Mouse (Mus musculus): ENCODE measurements around the gene Ccdc151. TPM values are rescaled to one million over a fixed set of nuclear protein-coding genes. Genes with fewer than 3 reads are reported as not detected.

The Ccdc151 gene
- not detected in 2 replicates for polyA plus RNA-seq (2012; ENCODE audit: low replicate concordance)

DNA sequence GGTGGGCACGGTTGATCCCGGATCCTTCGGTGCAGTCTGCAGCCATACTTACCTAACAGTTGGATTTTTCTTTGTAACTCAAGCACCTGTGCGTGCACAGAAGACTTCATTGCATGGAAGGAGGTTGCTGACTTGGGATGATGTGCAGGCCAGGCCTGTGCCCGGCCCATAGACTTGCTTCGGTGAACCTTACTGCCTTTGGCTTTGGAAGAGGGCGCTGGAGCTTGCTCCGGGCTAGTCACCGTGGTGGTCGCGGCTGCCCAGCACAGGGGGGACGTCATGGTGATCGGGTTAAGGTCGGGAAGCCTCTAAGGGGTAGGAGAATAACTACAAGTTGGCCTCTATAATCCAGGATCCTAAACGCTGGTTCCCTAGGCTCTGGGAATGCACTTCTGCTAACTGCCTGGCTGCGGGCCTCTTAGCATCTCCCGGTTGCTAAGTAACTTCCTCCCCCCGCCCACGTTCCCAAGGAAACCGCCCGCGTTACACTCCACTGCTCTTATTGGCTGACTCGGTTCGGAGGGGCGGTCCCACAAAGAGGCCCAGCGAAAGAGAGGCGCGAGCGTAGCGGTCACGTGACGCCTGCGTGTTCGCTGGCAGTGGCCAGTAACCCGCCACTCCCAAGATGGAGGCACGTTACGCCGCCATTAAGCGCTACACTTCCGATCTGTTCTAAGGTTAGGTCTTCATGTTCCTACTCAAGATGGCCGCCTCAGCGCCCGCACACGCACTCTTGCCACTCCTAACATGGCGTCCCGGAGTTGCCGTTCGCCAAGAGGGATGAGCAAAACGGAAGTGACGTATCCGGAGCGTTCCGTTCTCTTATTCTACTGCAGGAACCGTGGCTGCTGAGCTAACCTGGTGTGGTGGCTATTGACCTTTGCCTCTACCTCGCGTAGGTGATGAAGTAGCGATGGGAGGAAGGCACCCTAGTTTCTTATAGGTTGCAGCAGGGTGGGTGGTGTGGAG is at the start of gene Ccdc151, which contains the start of gene Prkcsh:
Ccdc151 (minus strand) TSS at position 441 of the 969 bp plus-strand sequence.
Prkcsh (plus strand) TSS at position 613 of the 969 bp plus-strand sequence.

GRCm38 (mm10) chr9:22051958-22052254 is 49.5 kb upstream of the Ccdc151 start, which contains the start of gene Elavl3:
Elavl3 (minus strand) TSS chr9:22052023.

GRCm38 (mm10) chr9:21989230-21990110 is 13.0 kb downstream of the Ccdc151 start, which contains the start of gene Rgl3:
Rgl3 (minus strand) TSS chr9:21989446.

GRCm38 (mm10) chr9:21963417-21963816 is 39.0 kb downstream of the Ccdc151 start, which contains the start of gene Epor:
Epor (minus strand) TSS chr9:21963506.

GRCm38 (mm10) chr9:21955570-21956281 is 46.7 kb downstream of the Ccdc151 start, which contains the start of gene Swsap1:
Swsap1 (plus strand) TSS chr9:21955755.

Other genes with a start within 250 kb of the Ccdc151 start
- gene Spc24, start 242.3 kb downstream of the Ccdc151 start, polyA plus RNA-seq (2012; ENCODE audit: low replicate concordance), result 66.2 and 67.6 TPM in 2 replicates
- gene Kank2, start 203.9 kb downstream of the Ccdc151 start, polyA plus RNA-seq (2012; ENCODE audit: low replicate concordance), result 0.86 and 1.6 TPM in 2 replicates
- not detected in 2 replicates for gene Angptl8, start 167.1 kb downstream of the Ccdc151 start, polyA plus RNA-seq (2012; ENCODE audit: low replicate concordance)
- 4.1 and 4.6 TPM in 2 replicates for gene Dock6, start 150.0 kb downstream of the Ccdc151 start, polyA plus RNA-seq (2012; ENCODE audit: low replicate concordance)
- 2.8 and 3.1 TPM in 2 replicates for gene Rab3d, start 84.4 kb downstream of the Ccdc151 start, polyA plus RNA-seq (2012; ENCODE audit: low replicate concordance)
- gene Ccdc159, start 75.2 kb downstream of the Ccdc151 start, polyA plus RNA-seq (2012; ENCODE audit: low replicate concordance), result 0.15 and 0.30 TPM in 2 replicates
- gene Tmem205, start 75.1 kb downstream of the Ccdc151 start, polyA plus RNA-seq (2012; ENCODE audit: low replicate concordance), result 7.7 and 9.7 TPM in 2 replicates
- 2.7 and 3.5 TPM in 2 replicates for gene Plppr2, start 65.6 kb downstream of the Ccdc151 start, polyA plus RNA-seq (2012; ENCODE audit: low replicate concordance)
- gene Swsap1, start 46.9 kb downstream of the Ccdc151 start, polyA plus RNA-seq (2012; ENCODE audit: low replicate concordance), result 5.8 and 8.2 TPM in 2 replicates
- 411 and 740 TPM in 2 replicates for gene Epor, start 39.1 kb downstream of the Ccdc151 start, polyA plus RNA-seq (2012; ENCODE audit: low replicate concordance)
- gene Rgl3, start 13.2 kb downstream of the Ccdc151 start, polyA plus RNA-seq (2012; ENCODE audit: low replicate concordance), result 3.8 and 4.2 TPM in 2 replicates
- gene Prkcsh, start 172 bp upstream of the Ccdc151 start, polyA plus RNA-seq (2012; ENCODE audit: low replicate concordance), result 89.7 and 142 TPM in 2 replicates
- 0.05 TPM in 1 of 2 replicates, not detected in the other for gene Elavl3, start 49.4 kb upstream of the Ccdc151 start, polyA plus RNA-seq (2012; ENCODE audit: low replicate concordance)
- gene Gm49318, start 68.6 kb upstream of the Ccdc151 start, polyA plus RNA-seq (2012; ENCODE audit: low replicate concordance), result not detected in 2 replicates
- gene Zfp653, start 68.7 kb upstream of the Ccdc151 start, polyA plus RNA-seq (2012; ENCODE audit: low replicate concordance), result 19.9 and 36.2 TPM in 2 replicates
- 15.6 and 32.9 TPM in 2 replicates for gene Ecsit, start 82.8 kb upstream of the Ccdc151 start, polyA plus RNA-seq (2012; ENCODE audit: low replicate concordance)
- gene Cnn1, start 96.6 kb upstream of the Ccdc151 start, polyA plus RNA-seq (2012; ENCODE audit: low replicate concordance), result not detected in 2 replicates
- gene Elof1, start 114.5 kb upstream of the Ccdc151 start, polyA plus RNA-seq (2012; ENCODE audit: low replicate concordance), result 20.8 and 209 TPM in 2 replicates
- gene Acp5, start 133.1 kb upstream of the Ccdc151 start, polyA plus RNA-seq (2012; ENCODE audit: low replicate concordance), result 101 and 225 TPM in 2 replicates
- gene Pigyl, start 154.2 kb upstream of the Ccdc151 start, polyA plus RNA-seq (2012; ENCODE audit: low replicate concordance), result 38.8 and 41.8 TPM in 2 replicates
- not detected in 2 replicates for gene Zfp872, start 185.5 kb upstream of the Ccdc151 start, polyA plus RNA-seq (2012; ENCODE audit: low replicate concordance)
- gene Zfp809, start 223.1 kb upstream of the Ccdc151 start, polyA plus RNA-seq (2012; ENCODE audit: low replicate concordance), result 4.1 and 5.4 TPM in 2 replicates